Mouse (Mus musculus): ENCODE measurements around the gene Fbxo2. TPM values are rescaled to one million over a fixed set of nuclear protein-coding genes. Genes with fewer than 3 reads are reported as not detected.

The Fbxo2 gene
- total RNA-seq, 1 experiment from 2014 or later: not detected

DNA sequence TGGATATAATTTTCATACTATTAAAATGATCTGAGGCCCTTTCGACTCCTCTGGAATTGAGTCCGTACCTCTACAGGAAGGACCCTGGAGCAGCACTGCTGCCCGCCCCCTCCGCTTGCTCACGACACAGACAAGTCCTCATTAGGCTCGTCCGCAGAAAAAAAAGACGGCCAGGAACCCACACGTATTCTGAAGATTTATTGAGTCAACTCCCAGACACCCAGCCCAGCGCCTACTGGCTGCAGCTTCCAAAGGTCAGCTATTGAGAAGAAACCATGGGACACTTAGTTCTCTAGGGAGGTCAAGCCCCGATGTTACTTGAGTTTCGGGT is 20.7 kb upstream of the Fbxo2 start:
- no peak for ATAC-seq (replicated peaks; ENCODE audit: insufficient number of reproducible peaks, low FRiP score, low TSS enrichment, poor library complexity, severe bottlenecking)

DNA sequence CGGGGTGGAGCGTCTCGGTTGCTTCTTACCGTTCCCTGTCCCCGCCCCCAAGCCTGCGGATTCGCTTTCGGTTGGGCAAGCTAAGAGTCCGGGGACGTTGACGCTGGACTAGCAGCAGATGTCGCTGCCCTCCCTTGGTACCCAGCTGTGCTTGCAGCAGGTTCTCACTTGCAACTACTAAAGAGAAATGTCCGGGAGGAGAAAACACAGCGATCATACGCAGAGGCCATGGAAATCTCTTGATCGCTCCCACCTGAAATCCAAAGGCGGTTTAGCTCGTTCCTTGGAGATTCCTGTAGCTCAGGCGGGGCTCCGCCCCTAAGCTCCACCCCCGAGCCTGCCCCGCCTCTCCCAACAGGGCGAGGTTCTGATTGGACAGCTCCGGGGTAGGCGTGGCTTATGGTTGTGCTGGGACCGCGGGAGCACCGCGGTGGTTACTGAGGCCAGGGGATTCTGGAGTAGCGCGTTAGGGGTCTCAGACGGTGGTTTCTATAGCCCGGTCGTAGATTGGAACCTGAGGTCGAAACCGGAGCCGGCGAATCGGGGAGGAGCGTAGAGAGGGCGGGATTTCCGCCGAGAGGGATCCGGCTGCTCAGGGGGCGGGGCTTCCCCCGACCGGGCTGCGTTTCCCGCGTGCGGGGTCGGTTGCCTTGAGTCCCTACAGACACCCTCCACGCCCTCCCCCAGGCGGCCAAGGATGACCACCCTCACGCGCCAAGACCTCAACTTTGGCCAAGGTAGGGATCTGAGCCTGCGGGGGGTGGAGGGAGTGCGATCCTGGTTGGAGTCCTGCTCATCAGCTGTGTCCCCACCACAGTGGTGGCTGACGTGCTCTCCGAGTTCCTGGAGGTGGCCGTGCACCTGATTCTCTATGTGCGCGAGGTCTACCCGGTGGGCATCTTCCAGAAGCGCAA is 20.1 kb upstream of the Fbxo2 start:
- peak; percentile 89 for ATAC-seq (replicated peaks; ENCODE audit: insufficient number of reproducible peaks, low FRiP score, low TSS enrichment, poor library complexity, severe bottlenecking)

DNA sequence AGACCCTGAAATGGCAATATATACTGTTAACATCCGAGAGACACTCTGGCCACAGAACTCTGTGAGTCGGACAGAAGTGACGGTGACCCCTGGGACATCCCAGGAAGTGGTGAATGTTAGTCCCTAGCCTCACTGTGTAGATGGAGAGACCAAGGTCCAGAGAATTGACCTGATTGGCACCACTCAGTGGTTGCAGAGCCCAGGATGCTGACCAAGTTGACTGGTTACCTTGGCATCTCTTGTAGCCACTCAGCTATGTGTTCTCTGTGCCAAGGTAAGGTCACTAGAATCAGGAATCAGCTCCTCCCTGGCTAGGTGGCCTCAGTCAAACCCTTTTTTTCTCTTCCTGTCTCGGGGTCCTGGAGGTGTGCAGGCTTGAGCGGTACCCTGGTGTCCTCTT is 16.7 kb upstream of the Fbxo2 start:
- no peak for ATAC-seq (replicated peaks; ENCODE audit: insufficient number of reproducible peaks, low FRiP score, low TSS enrichment, poor library complexity, severe bottlenecking)

DNA sequence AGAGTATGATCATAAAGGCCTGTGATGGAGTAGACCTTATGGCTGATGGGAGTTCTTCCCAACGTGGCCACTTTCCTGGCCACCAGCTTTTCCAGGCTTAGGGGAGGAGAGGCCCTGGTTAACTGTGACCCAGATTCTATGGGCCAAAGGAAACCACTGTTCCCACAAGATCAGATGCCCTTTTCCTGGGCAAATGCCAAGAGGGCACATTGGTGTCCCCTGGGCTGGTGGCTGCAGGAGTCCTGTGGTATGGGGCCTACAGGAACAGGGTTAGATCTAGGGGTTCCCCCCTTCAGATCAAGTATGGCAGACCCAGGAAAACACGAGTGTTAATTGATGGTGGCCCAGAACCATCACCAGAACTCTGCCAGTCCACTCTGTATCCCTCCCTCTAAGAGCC is 12.7 kb upstream of the Fbxo2 start:
- ATAC-seq (replicated peaks; ENCODE audit: insufficient number of reproducible peaks, low FRiP score, low TSS enrichment, poor library complexity, severe bottlenecking): no peak

DNA sequence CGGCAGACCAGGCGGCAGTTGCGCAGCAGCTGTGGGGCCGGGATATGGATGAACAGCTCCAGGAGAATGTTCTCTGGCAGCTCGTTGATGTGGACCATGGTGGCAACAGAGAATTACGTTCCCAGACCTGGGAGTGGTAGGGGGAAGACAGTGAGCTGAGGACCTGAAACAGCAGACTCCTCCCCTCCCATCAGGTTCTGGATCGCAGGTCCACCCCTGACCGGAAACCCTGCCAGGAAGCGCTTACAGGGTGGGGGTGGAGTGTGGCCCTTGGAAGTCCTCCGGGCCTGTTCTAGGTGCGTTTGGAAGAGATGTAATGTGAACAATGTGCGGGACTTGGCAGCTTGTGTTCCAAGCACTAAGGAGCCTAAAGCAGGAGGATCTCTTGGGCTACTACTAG is 10.9 kb upstream of the Fbxo2 start:
- no peak for ATAC-seq (replicated peaks; ENCODE audit: insufficient number of reproducible peaks, low FRiP score, low TSS enrichment, poor library complexity, severe bottlenecking)

DNA sequence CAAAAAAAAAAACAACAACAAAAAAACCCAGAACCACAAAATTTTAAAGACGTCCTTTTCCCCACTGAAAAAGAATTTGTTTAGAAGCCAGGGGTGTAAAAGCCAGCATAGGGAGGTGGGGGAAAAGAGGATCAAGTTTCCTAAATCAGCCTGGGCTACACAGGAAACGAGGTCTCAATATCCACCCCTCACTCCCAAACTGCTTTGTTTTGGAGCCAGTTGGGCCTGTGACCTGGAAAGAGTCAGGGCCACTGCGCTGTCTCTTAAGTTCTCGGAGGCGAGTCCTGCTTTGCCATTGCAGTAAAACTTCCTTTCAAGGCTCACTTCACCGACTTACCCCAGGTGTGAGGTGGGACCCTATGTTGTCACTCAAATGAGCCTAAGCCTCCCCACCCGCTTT is 10.2 kb upstream of the Fbxo2 start:
- ATAC-seq (replicated peaks; ENCODE audit: insufficient number of reproducible peaks, low FRiP score, low TSS enrichment, poor library complexity, severe bottlenecking): no peak

DNA sequence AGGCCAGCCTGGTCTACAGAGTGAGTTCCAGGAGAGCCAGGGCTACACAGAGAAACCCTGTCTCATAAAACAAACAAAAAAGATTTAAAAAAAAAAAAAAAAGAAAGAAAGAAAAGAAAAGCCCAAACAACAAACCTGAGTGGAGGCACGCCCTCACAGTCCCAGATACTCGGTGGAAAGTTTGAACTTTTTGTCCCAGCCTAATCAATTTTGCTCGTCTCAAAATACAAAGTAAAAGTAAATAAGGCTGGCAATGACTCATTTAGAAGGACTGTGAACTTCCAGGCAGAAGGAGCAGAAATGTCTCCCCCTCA is 9.5 kb upstream of the Fbxo2 start:
- no peak for ATAC-seq (replicated peaks; ENCODE audit: insufficient number of reproducible peaks, low FRiP score, low TSS enrichment, poor library complexity, severe bottlenecking)

DNA sequence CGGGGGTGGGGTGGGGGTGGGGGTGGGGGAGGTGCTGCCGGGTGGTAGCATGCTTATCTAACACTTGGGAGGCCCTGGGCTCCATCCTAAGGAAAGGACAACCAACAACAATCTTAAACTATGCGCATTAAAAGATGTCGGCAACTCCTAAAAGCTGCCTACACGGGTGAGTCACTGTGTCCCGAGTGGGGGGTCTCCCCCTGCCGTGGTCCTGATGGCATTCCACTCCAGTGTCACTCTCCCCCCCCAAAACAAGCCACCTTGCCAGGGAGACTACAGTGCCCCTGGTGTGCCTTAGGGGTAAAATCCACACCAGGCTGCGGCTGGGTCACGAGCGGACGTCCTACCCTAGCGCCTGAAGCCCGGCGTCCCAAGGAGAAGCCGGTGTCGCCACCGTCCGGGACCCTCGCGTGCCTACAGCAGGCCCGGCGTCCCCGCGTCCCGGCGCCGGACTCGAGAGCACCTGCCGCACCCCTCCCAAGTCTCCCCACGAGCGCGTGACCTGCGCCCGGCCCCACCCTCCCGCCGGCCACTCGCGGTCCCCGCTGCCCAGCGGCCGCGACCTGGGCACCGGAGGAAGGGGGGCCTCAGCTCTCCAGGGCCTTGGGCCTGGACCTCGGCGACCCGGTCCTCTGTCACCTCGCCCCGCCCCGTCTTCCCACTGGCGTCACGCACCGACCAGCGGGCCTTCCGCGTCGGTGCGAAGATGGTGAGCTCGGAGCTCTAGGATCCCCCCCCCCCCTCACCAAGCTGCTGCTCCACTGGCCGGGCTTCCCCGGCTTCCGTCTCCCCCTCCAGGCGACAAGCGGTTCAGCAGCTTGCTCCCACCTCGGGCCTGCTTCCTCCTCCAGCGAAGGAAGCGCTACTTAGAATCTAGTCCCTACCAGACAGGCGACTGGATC is 8.9 kb upstream of the Fbxo2 start, which contains the start of gene Fbxo6:
Fbxo6 (minus strand) TSS at position 874 of the 902 bp plus-strand sequence.
- peak; percentile 87 for ATAC-seq (replicated peaks; ENCODE audit: insufficient number of reproducible peaks, low FRiP score, low TSS enrichment, poor library complexity, severe bottlenecking)

DNA sequence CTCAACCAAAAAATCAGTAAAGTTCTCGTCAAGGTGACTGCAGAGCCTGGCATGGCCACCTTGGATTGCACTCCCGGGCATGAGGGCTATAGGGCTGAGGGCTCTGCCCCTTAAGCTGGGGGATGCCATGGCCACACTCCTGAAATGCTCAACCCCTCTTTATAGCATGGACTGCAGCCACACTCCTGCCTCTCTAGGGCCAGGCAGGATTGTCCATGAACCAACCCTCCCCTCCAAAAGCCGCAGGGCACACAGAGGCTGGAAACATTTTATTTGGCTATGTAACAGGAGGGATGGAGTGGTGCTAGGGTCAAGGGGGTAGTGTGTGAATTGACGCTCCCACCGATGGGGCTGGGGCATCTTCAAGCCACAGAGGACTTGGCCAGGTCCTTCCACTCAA is 7.9 kb upstream of the Fbxo2 start:
- ATAC-seq (replicated peaks; ENCODE audit: insufficient number of reproducible peaks, low FRiP score, low TSS enrichment, poor library complexity, severe bottlenecking): no peak

DNA sequence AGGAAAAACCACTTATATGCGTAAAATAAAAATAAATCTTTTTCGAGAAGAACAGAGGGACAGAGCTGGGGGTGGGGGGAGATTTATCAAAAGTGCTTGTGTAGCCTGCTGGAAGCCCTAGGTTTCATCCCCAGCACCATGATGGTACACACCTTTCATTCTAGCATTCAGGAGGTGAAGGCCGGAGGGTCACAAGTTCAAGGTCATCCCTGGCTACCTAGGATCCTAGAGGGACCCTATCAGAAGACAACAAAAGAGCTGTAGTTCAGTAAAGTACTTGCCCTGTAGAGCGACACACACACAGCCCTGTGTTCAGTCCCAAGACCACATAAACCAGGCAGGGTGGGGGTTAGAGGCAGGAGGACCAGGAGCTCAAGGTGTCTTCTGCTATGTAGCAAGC is 6.4 kb upstream of the Fbxo2 start:
- no peak for ATAC-seq (replicated peaks; ENCODE audit: insufficient number of reproducible peaks, low FRiP score, low TSS enrichment, poor library complexity, severe bottlenecking)

DNA sequence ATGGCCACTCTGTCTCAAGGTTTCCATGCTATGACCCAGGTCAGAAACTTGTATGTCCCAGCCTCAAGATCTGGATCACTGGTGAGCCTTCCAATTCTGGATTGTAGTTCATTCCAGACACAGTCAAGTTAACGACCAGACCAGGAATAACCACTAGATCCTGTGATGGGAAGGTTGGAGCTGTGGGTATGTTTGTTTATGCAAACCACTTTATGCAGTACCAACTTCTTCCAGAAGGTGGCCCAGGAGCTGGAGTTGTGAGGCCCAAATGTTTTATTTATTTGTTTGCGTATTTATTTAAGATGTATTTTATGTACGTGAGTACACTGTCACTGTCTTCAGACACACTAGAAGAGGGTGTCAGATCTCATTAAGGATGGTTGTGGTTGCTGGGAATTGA is 5.4 kb upstream of the Fbxo2 start:
- ATAC-seq (replicated peaks; ENCODE audit: insufficient number of reproducible peaks, low FRiP score, low TSS enrichment, poor library complexity, severe bottlenecking): no peak

DNA sequence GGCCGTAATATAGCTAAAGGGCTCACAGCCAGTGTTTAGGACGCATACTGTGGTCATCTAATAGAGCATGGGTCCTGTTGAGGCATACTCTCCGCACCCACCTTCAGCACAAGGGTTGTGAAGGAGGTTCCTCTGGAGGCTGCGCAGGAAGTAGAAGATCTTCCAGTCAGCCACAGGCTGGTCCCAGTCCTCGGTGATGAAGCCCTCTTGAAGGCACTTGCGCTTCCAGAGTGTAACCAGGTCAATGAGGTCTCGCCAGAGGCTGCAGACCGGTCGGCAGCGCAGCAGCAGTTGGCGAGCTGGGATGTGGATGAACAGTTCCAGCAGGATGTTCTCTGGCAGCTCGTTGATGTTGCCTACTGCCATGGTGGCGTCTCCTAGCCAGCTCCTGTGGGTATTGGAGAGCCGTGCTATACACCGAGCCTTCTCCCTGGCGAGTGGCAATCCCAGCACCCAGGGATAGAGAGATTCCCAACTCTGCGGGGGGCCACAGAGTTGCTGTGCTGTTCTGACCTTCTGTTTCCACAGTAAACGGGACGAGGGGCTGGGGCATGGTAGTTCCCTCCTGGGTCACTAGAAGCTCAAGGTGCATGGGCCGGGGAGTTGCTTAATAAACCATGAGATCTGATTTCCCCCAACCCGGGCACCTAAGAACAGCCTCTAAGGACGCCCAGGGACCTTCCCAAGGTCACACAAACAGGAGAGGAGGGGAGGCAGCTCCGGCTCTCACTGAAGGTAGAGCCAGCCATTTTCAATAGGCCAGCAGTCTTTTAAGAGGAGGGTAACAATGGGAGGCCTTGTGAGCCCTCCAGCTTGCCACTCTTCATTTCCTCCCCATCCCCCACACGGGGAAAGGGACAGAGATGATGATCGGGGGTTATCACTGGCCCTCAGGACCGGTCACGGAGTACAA is 1.7 kb upstream of the Fbxo2 start:
- no peak for ATAC-seq (replicated peaks; ENCODE audit: insufficient number of reproducible peaks, low FRiP score, low TSS enrichment, poor library complexity, severe bottlenecking)

DNA sequence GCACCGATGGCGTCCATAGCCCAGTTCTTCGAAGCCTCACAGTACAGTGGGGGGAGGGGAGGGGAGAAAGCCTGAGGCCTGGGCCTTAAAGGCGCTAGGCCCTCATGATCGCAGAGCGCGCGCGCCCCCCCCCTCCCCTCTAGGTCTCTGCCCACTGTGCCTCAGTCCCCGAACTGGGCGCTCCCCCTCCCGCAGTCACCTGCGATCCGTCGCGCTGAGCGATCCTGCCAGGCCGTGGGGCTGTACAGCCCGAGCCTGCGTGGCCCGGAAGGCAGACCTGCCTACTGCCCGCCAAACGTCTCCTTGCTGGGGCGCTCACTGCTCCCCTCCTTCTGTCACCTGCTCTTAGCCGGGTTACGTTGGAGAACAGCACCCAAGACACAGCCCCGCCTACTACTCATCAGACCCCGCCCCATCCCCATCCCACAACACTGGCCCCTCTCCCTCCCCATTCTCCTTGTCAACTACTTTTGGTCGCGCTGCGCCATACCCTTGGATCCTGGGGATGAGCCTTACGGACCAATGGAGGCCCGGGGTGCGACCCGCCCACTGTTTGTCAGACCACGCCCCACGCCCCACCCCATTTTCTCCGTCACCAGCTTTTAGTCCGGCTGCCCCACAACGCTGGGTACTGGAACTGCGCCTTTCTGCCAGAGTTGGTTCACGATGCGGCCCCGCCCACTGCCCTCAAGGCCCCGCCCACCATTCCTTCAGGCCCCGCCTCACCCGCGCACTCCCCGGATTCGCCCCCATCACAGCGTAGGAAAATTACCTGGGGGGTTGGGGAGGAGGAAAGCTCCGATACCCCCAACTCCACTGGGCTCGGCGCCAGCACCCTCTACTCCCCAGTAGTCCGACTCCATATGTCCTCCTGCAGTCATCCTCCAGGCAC is 631 bp upstream of the Fbxo2 start:
- peak; percentile 81 for ATAC-seq (replicated peaks; ENCODE audit: insufficient number of reproducible peaks, low FRiP score, low TSS enrichment, poor library complexity, severe bottlenecking)

DNA sequence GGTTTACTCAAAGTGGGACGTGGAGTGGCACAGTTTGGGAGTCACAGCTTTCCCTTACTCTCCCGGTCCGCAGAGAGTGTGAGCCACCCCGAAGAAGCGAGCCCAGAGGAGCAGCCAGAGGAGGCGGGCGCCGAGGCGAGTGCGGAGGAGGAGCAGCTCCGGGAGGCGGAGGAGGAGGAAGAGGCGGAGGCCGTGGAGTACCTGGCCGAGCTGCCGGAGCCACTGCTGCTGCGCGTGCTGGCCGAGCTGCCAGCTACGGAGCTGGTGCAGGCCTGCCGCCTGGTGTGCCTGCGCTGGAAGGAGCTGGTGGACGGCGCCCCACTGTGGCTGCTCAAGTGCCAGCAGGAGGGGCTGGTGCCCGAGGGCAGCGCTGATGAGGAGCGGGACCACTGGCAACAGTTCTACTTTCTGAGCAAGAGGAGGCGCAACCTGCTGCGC is 3.6 kb downstream of the Fbxo2 start:
- 0 out of 2 replicates have a peak, but pooled peaks have one; percentile 25 for ATAC-seq (replicated peaks; ENCODE audit: insufficient number of reproducible peaks, low FRiP score, low TSS enrichment, poor library complexity, severe bottlenecking)

DNA sequence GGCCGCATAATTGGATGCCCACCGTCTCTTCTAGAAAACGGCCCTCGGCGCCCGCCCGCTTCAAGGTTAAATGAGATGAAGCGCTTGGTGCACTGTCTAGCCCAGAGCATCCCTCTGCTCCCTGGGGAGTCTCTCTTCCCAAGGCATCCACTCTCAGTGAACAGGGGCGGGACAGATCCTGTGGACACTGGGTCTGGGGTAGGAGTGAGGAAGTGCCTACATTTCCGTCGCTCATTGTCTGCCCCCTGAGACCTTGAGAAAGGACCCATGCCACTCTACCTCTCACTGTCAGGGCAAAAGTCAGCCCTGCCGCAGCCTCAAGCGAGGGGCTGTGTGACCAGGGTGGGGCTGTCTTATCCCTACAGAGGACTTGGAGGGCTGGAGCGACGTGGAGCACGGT is 4.0 kb downstream of the Fbxo2 start:
- ATAC-seq (replicated peaks; ENCODE audit: insufficient number of reproducible peaks, low FRiP score, low TSS enrichment, poor library complexity, severe bottlenecking): no peak

DNA sequence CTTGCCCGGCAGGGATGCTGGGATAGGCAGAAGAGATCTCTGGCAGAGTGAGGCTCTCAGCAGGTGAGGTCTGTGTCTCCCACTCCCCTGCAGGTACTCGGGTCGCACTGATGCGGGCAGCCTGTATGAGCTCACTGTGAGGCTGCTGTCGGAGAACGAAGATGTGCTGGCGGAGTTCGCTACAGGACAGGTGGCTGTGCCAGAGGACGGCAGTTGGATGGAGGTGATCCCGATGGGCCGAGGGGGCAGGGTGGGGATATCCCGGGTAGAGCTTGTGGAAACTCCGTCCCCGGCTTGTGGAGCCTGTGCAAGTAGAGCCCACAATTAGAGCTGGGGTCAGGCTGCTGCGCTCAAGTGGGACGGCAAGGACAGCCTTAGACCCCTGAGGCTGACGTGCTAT is 5.1 kb downstream of the Fbxo2 start:
- no peak for ATAC-seq (replicated peaks; ENCODE audit: insufficient number of reproducible peaks, low FRiP score, low TSS enrichment, poor library complexity, severe bottlenecking)

DNA sequence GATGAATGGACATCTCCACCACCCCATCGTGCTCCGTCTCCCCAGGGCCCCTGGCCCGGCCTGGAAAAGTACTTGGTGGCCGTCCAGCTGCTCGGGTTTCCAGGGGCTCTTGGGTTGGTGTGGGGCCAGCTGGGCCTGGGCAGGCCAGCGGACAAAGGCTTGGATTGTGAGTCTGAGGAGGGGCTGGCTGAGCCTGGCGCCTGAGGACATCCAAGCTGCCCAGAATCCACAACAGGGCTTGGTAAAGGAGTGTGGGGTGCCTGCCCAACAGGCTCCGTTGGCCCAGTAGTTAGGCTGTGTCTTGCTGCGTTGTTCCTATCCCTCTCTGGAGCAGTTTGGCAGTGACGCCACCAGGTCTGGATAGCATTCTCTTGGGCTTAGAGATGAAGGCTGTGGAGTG is 6.0 kb downstream of the Fbxo2 start:
- no peak for ATAC-seq (replicated peaks; ENCODE audit: insufficient number of reproducible peaks, low FRiP score, low TSS enrichment, poor library complexity, severe bottlenecking)

DNA sequence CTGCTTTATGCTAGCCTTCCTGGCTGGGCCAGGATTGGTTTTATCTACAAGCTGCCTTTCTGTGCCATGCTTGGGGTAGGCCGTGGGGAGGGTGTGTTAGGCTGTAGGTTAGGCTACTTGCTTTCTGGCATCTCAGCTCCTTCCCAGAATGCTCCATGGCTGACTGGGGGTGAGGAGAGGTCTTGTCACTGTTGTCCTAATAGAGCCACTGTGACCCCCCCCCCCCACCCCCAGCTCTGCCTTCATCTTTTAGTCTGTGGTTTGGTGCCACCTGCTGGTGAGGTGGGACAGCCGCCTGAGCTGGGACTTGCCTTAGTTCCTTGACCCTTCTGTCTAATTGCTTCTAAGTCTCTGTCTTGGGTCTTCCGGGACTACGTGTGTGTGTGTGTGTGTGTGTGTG is 6.6 kb downstream of the Fbxo2 start:
- no peak for ATAC-seq (replicated peaks; ENCODE audit: insufficient number of reproducible peaks, low FRiP score, low TSS enrichment, poor library complexity, severe bottlenecking)

Data from monocyte, adult 5-6 weeks (primary cell).